Mouse (Mus musculus) hindbrain, embryonic 12.5 days (tissue): ENCODE measurements around the gene Aldoart2. TPM values are rescaled to one million over a fixed set of nuclear protein-coding genes. Genes with fewer than 3 reads are reported as not detected.
"Not testable (repeated sequence)": the region's sequence is repeated elsewhere in the genome, so short reads cannot be mapped to it uniquely, and the experiment has no call there.

Experiments
- ATAC-seq: fragments of 200-750 bp; cut with Nextera tagmentation; 2 replicates; pipeline ENCODE4 v1.8.0; 2017; ENCODE audit warnings: moderate TSS enrichment; ENCODE audit not compliant: low FRiP score
- H3K27ac ChIP-seq: fragments of 300-500 bp; sonication (generic); 2 replicates; pipeline ENCODE4 v1.5.1; 2016; ENCODE audit warnings: mild to moderate bottlenecking
- H3K27me3 ChIP-seq: fragments of 300-500 bp; sonication (generic); 2 replicates; pipeline ENCODE4 v1.6.1; 2016; ENCODE audit warnings: mild to moderate bottlenecking
- H3K36me3 ChIP-seq: fragments of 300-500 bp; sonication (generic); 2 replicates; pipeline ENCODE4 v1.6.1; 2016; ENCODE audit warnings: mild to moderate bottlenecking
- H3K4me1 ChIP-seq: fragments of 300-500 bp; sonication (generic); 2 replicates; pipeline ENCODE4 v1.6.1; 2016
- H3K4me2 ChIP-seq: fragments of 300-500 bp; sonication (generic); replicated peaks from 2 replicates; pipeline ENCODE4 v1.6.1; 2016; ENCODE audit warnings: mild to moderate bottlenecking
- H3K4me3 ChIP-seq: fragments of 300-500 bp; sonication (generic); 2 replicates; pipeline ENCODE4 v1.5.1; 2016; ENCODE audit warnings: mild to moderate bottlenecking
- H3K9ac ChIP-seq: fragments of 300-500 bp; sonication (generic); 2 replicates; pipeline ENCODE4 v1.6.1; 2016; ENCODE audit warnings: mild to moderate bottlenecking, moderate library complexity
- H3K9me3 ChIP-seq: fragments of 300-500 bp; sonication (generic); replicated peaks from 2 replicates; pipeline ENCODE4 v1.6.1; 2016; ENCODE audit warnings: mild to moderate bottlenecking
- WGBS: fragments of 180-500 bp; shearing (Covaris S2); methylation state at CpG from one replicate; pipeline ENCODE4 v1.1.7; 2016; 5-methylcytosine and 5-hydroxymethylcytosine counted together
- polyA plus RNA-seq: library from polyadenylated mRNA; unstranded; fragments of >200 nt; fragmentation: Nextera tagmentation; extraction: Ambion mirVana; gene quantifications from 2 replicates; pipeline ENCODE4 v1.2.1, GENCODE M21; 2016

Gene Aldoart2
- polyA plus RNA-seq, 1 experiment from 2014 or later, result not detected

GRCm38 (mm10) chr12:55563742-55564141 is 1.3 kb upstream of the Aldoart2 start:
- WGBS, result 97% methylated on average over 3 of the region's 3 CpGs
- no peaks in the 10 kb centered on the region for H3K36me3 ChIP-seq
- no peaks in the 10 kb centered on the region for H3K27me3 ChIP-seq
- peaks cover 6% of the 10 kb centered on the region; the same call in 1 of the 2 replicates for H3K4me1 ChIP-seq
- no peak overlapping the region for H3K27ac ChIP-seq
- H3K9ac ChIP-seq, result no peak overlapping the region
- no peak overlapping the region for H3K4me2 ChIP-seq
- no peaks in the 10 kb centered on the region for H3K9me3 ChIP-seq
- ATAC-seq, result no peak
- H3K4me3 ChIP-seq, result no peak overlapping the region

- H3K9ac ChIP-seq, result no peak overlapping the region
- no peaks in the 10 kb centered on the region for H3K36me3 ChIP-seq
- H3K27me3 ChIP-seq, result no peaks in the 10 kb centered on the region
- H3K4me2 ChIP-seq, result no peak overlapping the region
- H3K9me3 ChIP-seq, result no peaks in the 10 kb centered on the region
- no peak overlapping the region for H3K27ac ChIP-seq
- ATAC-seq, result no peak
- 85% methylated on average over 9 of the region's 9 CpGs for WGBS
- H3K4me1 ChIP-seq, result peaks cover 6% of the 10 kb centered on the region; the same call in 1 of the 2 replicates
- no peak overlapping the region for H3K4me3 ChIP-seq
Observed at GRCm38 (mm10) chr12:55564187-55564963, 664 bp upstream of the Aldoart2 start.

GRCm38 (mm10) chr12:55565867-55566266 is 828 bp downstream of the Aldoart2 start:
- no peak overlapping the region for H3K27ac ChIP-seq
- 77% methylated on average over 9 of the region's 9 CpGs for WGBS
- ATAC-seq, result no peak

GRCm38 (mm10) chr12:55566837-55567236 is 1.8 kb downstream of the Aldoart2 start:
- no peaks in the 10 kb centered on the region for H3K9me3 ChIP-seq
- no peak overlapping the region for H3K9ac ChIP-seq
- WGBS, result 75% methylated on average over 5 of the region's 5 CpGs
- no peaks in the 10 kb centered on the region for H3K4me1 ChIP-seq
- no peaks in the 10 kb centered on the region for H3K27me3 ChIP-seq
- no peak overlapping the region for H3K27ac ChIP-seq
- no peak overlapping the region for H3K4me2 ChIP-seq
- ATAC-seq, result no peak
- H3K36me3 ChIP-seq, result no peaks in the 10 kb centered on the region
- no peak overlapping the region for H3K4me3 ChIP-seq

More at GRCm38 (mm10) chr12:55565867-55566266, 828 bp downstream of the Aldoart2 start:
- Histone ChIP-seq H3K36me3 (no peaks in the 10 kb centered on the region), H3K4me3 (no peak overlapping the region), H3K27me3 (no peaks in the 10 kb centered on the region), H3K9ac (no peak overlapping the region), H3K9me3 (no peaks in the 10 kb centered on the region), H3K4me1 (no peaks in the 10 kb centered on the region), H3K4me2 (no peak overlapping the region)

GRCm38 (mm10) chr12:55568466-55568865 is 3.4 kb downstream of the Aldoart2 start:
- H3K27me3 ChIP-seq, result no peaks in the 10 kb centered on the region
- H3K36me3 ChIP-seq, result no peaks in the 10 kb centered on the region
- no peak overlapping the region for H3K4me3 ChIP-seq
- no peak overlapping the region for H3K4me2 ChIP-seq
- no peak overlapping the region for H3K9ac ChIP-seq
- no peaks in the 10 kb centered on the region for H3K4me1 ChIP-seq
- H3K9me3 ChIP-seq, result no peaks in the 10 kb centered on the region
- no peak for ATAC-seq
- 70% methylated on average over 3 of the region's 3 CpGs for WGBS
- no peak overlapping the region for H3K27ac ChIP-seq

GRCm38 (mm10) chr12:55569676-55570075 is 4.6 kb downstream of the Aldoart2 start:
- Histone ChIP-seq H3K4me1 (peaks cover 6% of the 10 kb centered on the region; the same call in 1 of the 2 replicates), H3K9me3 (no peaks in the 10 kb centered on the region), H3K27ac (no peak overlapping the region), H3K9ac (no peak overlapping the region), H3K36me3 (no peaks in the 10 kb centered on the region), H3K4me3 (no peak overlapping the region), H3K27me3 (no peaks in the 10 kb centered on the region), H3K4me2 (no peak overlapping the region)
- ATAC-seq, result no peak
- 70% methylated on average over 6 of the region's 6 CpGs for WGBS

- 89% methylated on average over 9 of the region's 9 CpGs for WGBS
Observed at GRCm38 (mm10) chr12:55570646-55571045, 5.6 kb downstream of the Aldoart2 start.

GRCm38 (mm10) chr12:55571181-55571580 is 6.1 kb downstream of the Aldoart2 start:
- no peak for ATAC-seq
- H3K4me1 ChIP-seq, result peaks cover 6% of the 10 kb centered on the region; the same call in 1 of the 2 replicates
- H3K27ac ChIP-seq, result no peak overlapping the region
- H3K9me3 ChIP-seq, result no peaks in the 10 kb centered on the region
- no peak overlapping the region for H3K4me2 ChIP-seq
- no peak overlapping the region for H3K4me3 ChIP-seq
- WGBS, result 74% methylated on average over 11 of the region's 11 CpGs
- no peak overlapping the region for H3K9ac ChIP-seq
- no peaks in the 10 kb centered on the region for H3K36me3 ChIP-seq
- no peaks in the 10 kb centered on the region for H3K27me3 ChIP-seq

More at GRCm38 (mm10) chr12:55570646-55571045, 5.6 kb downstream of the Aldoart2 start:
- Histone ChIP-seq H3K4me3 (no peak overlapping the region), H3K36me3 (no peaks in the 10 kb centered on the region), H3K4me2 (no peak overlapping the region), H3K9me3 (no peaks in the 10 kb centered on the region), H3K27ac (no peak overlapping the region), H3K27me3 (no peaks in the 10 kb centered on the region), H3K4me1 (peaks cover 6% of the 10 kb centered on the region; the same call in 1 of the 2 replicates), H3K9ac (no peak overlapping the region)
- no peak for ATAC-seq

GRCm38 (mm10) chr12:55571661-55572060 is 6.6 kb downstream of the Aldoart2 start:
- Histone ChIP-seq H3K4me3 (no peak overlapping the region), H3K27ac (no peak overlapping the region), H3K27me3 (no peaks in the 10 kb centered on the region), H3K9ac (no peak overlapping the region), H3K36me3 (no peaks in the 10 kb centered on the region), H3K4me1 (peaks cover 6% of the 10 kb centered on the region; the same call in 1 of the 2 replicates), H3K4me2 (no peak overlapping the region), H3K9me3 (no peaks in the 10 kb centered on the region)
- ATAC-seq, result no peak
- 89% methylated on average over 10 of the region's 10 CpGs for WGBS

GRCm38 (mm10) chr12:55573089-55573488 is 8.1 kb downstream of the Aldoart2 start:
- Histone ChIP-seq H3K36me3 (no peaks in the 10 kb centered on the region), H3K27me3 (no peaks in the 10 kb centered on the region), H3K4me1 (peaks cover 6% of the 10 kb centered on the region; the same call in 1 of the 2 replicates), H3K9ac (no peak overlapping the region), H3K4me2 (no peak overlapping the region), H3K27ac (no peak overlapping the region), H3K4me3 (no peak overlapping the region), H3K9me3 (no peaks in the 10 kb centered on the region)
- ATAC-seq, result no peak

- Histone ChIP-seq H3K4me2 (no peak overlapping the region), H3K9ac (no peak overlapping the region), H3K36me3 (no peaks in the 10 kb centered on the region), H3K27me3 (no peaks in the 10 kb centered on the region), H3K27ac (no peak overlapping the region), H3K9me3 (no peaks in the 10 kb centered on the region), H3K4me3 (no peak overlapping the region), H3K4me1 (peaks cover 6% of the 10 kb centered on the region; the same call in 1 of the 2 replicates)
- 2% methylated on average over 6 of the region's 6 CpGs for WGBS
- ATAC-seq, result peak; percentile 61; the same call in 1 of the 2 replicates
Observed at GRCm38 (mm10) chr12:55573794-55574193, 8.8 kb downstream of the Aldoart2 start.

- 55% methylated on average over 9 of the region's 9 CpGs for WGBS
- not testable (repeated sequence) for H3K9ac ChIP-seq, ATAC-seq
Observed at GRCm38 (mm10) chr12:55586936-55587335, 21.9 kb downstream of the Aldoart2 start.

GRCm38 (mm10) chr12:55598537-55598886 is 33.5 kb downstream of the Aldoart2 start:
- H3K9me3 ChIP-seq, result no peaks in the 10 kb centered on the region
- H3K4me1 ChIP-seq, result peaks cover 23% of the 10 kb centered on the region
- H3K27me3 ChIP-seq, result peaks cover 76% of the 10 kb centered on the region
- no peak overlapping the region for H3K27ac ChIP-seq
- peak overlapping the region; percentile 92 for H3K4me2 ChIP-seq
- no peak for ATAC-seq
- 5% methylated on average over 7 of the region's 7 CpGs for WGBS
- peak overlapping the region; percentile 49 for H3K4me3 ChIP-seq
- no peak overlapping the region; the same call in 1 of the 2 replicates for H3K9ac ChIP-seq
- H3K36me3 ChIP-seq, result no peaks in the 10 kb centered on the region

More at GRCm38 (mm10) chr12:55586936-55587335, 21.9 kb downstream of the Aldoart2 start:
- H3K9me3 ChIP-seq, H3K36me3 ChIP-seq, H3K4me1 ChIP-seq, H3K27ac ChIP-seq, H3K4me2 ChIP-seq, H3K4me3 ChIP-seq, H3K27me3 ChIP-seq: not testable (repeated sequence)
